Mouse (Mus musculus) Patski (cell line): Measurements from ENCODE around the gene Camk1d. TPM values are rescaled to one million over a fixed set of nuclear protein-coding genes. Genes with fewer than 3 reads are reported as not detected.
A peak's percentile ranks its signal among the peaks of the same experiment; 100 is the strongest.
"Not testable (repeated sequence)": the region's sequence is repeated elsewhere in the genome, so short reads cannot be mapped to it uniquely, and the experiment has no call there.

ENCODE experiments used
- ATAC-seq: fragments of 100-300 bp; one replicate; pipeline ENCODE4 v1.8.0; 2021
- CTCF ChIA-PET: fragments of 350-600 bp; sonication (Branson Sonifier 250); formaldehyde crosslinking; loops from one replicate; lab custom pipeline; 2022; ENCODE audit warnings: inconsistent platforms; lab: Charles Lee
- POLR2A ChIA-PET: fragments of 350-600 bp; sonication (Branson Sonifier 250); formaldehyde crosslinking; loops from one replicate; lab custom pipeline; 2022; ENCODE audit warnings: antibody characterized with exemption, inconsistent platforms; lab: Charles Lee
- DNase-seq: peaks from one replicate; pipeline ENCODE4 v3.0.0-alpha.2; 2011; ENCODE audit warnings: low read depth, low spot score
- H3K27me3 ChIP-seq: fragments of 371-371 bp; one replicate; pipeline ENCODE4 v1.5.1; 2021
- CTCF ChIP-seq: fragments of 100-300 bp; IDR thresholded peaks from one replicate; pipeline ENCODE4 v1.5.1; 2021
- in situ Hi-C: fragments of 300-500 bp; cut with MboI; formaldehyde crosslinking; loops from 3 replicates; pipeline ENCODE4 v1.11.1; 2018; ENCODE audit warnings: low pct_unique_long_range_greater_than_20kb, mixed read lengths
- polyA plus RNA-seq: library from polyadenylated mRNA; unstranded; gene quantifications from one replicate; pipeline ENCODE4 v1.2.3, GENCODE M21; 2021

Gene Camk1d
- polyA plus RNA-seq, 1 experiment from 2014 or later: 2.0 TPM

- ChIA-PET POLR2A (interaction anchor here (0.9 kb wide), 1 partner anchor 306 kb away, joined by 7 read pairs; no protein-coding TSS in a partner anchor), CTCF (interaction anchor here (0.6 to 6.0 kb wide), 8 partner anchors 10 to 315 kb away, joined by 3 to 49 read pairs (median 4); no protein-coding TSS in a partner anchor)
- no peak for DNase-seq
- no peak for TF ChIP-seq CTCF
- in situ Hi-C loops: loop anchor here (25.0 kb wide), 1 partner anchor 484 kb away; the partner anchor contains the start of gene Phyh
- no peaks in the 10 kb centered on the region for H3K27me3 ChIP-seq
- no peak for ATAC-seq
These were observed 318.4 kb downstream of the Camk1d start for GRCm38 (mm10) chr2:5395873-5396272.

- ATAC-seq: no peak
- no peaks in the 10 kb centered on the region for H3K27me3 ChIP-seq
- in situ Hi-C loops: loop anchor here (25.0 kb wide), 1 partner anchor 481 kb away; the partner anchor contains the start of gene Phyh
- no peak for DNase-seq
- POLR2A ChIA-PET: no interaction called here
- CTCF ChIA-PET: no interaction called here
- no peak for TF ChIP-seq CTCF
These were observed 321.4 kb downstream of the Camk1d start for GRCm38 (mm10) chr2:5392921-5393320.

- no peaks in the 10 kb centered on the region for H3K27me3 ChIP-seq
- in situ Hi-C loops: loop anchor here (25.0 kb wide), 1 partner anchor 480 kb away; the partner anchor contains the start of gene Phyh
- POLR2A ChIA-PET: no interaction called here
- no peak for DNase-seq
- no peak for ATAC-seq
- no peak for TF ChIP-seq CTCF
- CTCF ChIA-PET: no interaction called here
These were observed 321.8 kb downstream of the Camk1d start for GRCm38 (mm10) chr2:5392470-5392869.

GRCm38 (mm10) chr2:5388381-5388780 is 325.9 kb downstream of the Camk1d start:
- CTCF ChIA-PET: interaction anchor here (1.9 kb wide), 1 partner anchor 297 kb away, joined by 9 read pairs; no protein-coding TSS in a partner anchor
- POLR2A ChIA-PET: no interaction called here
- DNase-seq (no peak), ATAC-seq (no peak)
- TF ChIP-seq CTCF: no peak
- in situ Hi-C loops: loop anchor here (25.0 kb wide), 1 partner anchor 476 kb away; the partner anchor contains the start of gene Phyh
- no peaks in the 10 kb centered on the region for H3K27me3 ChIP-seq

GRCm38 (mm10) chr2:5381712-5382710 is 332.3 kb downstream of the Camk1d start:
- CTCF ChIA-PET: interaction anchor here (2.1 kb wide), 1 partner anchor 23 kb away, joined by 5 read pairs; no protein-coding TSS in a partner anchor
- POLR2A ChIA-PET: no interaction called here
- ATAC-seq: peak; percentile 69

GRCm38 (mm10) chr2:5380973-5381372 is 333.3 kb downstream of the Camk1d start:
- H3K27me3 ChIP-seq: no peaks in the 10 kb centered on the region
- ATAC-seq (no peak), DNase-seq (no peak)
- ChIA-PET CTCF (interaction anchor here (1.1 to 2.1 kb wide), 2 partner anchors 18 to 24 kb away, joined by 3 to 5 read pairs; no protein-coding TSS in a partner anchor), POLR2A (no interaction called here)
- in situ Hi-C loops: loop anchor here (25.0 kb wide), 1 partner anchor 469 kb away; the partner anchor contains the start of gene Phyh
- TF ChIP-seq CTCF: no peak

More at GRCm38 (mm10) chr2:5381712-5382710, 332.3 kb downstream of the Camk1d start:
- in situ Hi-C loops: loop anchor here (25.0 kb wide), 1 partner anchor 470 kb away; the partner anchor contains the start of gene Phyh
- TF ChIP-seq CTCF: no peak
- peak; percentile 88 for DNase-seq
- no peaks in the 10 kb centered on the region for H3K27me3 ChIP-seq

- H3K27me3 ChIP-seq, ATAC-seq, DNase-seq, POLR2A ChIA-PET: not testable (repeated sequence)
- CTCF ChIA-PET: interaction anchor here (1.1 kb wide), 1 partner anchor 10 kb away, joined by 5 read pairs; no protein-coding TSS in a partner anchor
- in situ Hi-C loops: loop anchor here (25.0 kb wide), 1 partner anchor 467 kb away; the partner anchor contains the start of gene Phyh
These were observed 335.4 kb downstream of the Camk1d start for GRCm38 (mm10) chr2:5378922-5379321.

DNA sequence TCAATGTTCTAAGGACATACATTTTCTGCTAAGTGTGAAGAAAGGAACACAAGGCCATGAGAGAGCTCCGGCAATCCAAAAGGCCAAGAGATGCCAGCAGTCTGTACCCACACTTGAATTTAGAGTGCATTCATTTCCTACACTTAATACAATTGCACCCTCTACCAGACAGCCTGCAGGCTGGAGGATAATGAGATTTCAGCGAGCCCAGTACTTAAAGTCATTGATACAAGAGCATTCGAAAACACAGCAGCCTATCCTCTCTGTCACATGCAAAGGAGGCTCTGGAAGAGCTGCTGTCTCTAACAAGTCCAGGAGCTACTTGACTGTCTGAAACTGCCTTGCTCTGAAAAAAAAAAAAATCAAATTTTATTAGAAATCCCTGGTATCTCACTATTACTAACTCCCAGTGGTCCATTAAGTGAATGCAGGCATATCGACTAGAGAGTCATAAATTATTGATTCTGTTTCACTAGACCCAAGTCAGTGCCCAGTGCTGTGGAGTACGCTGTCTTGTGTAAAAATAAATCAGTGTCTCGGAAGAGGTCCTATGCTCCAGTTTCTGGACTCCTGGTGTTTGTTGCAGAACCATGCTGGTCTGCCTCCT is 336.1 kb downstream of the Camk1d start:
- ChIA-PET CTCF (interaction anchor here (0.9 to 1.1 kb wide), 3 partner anchors 9 to 40 kb away, joined by 3 to 5 read pairs (median 4); no protein-coding TSS in a partner anchor), POLR2A (interaction anchor here (0.5 kb wide), 1 partner anchor 207 kb away, joined by 3 read pairs; no protein-coding TSS in a partner anchor)
- no peak for ATAC-seq
- in situ Hi-C loops: loop anchor here (25.0 kb wide), 1 partner anchor 466 kb away; the partner anchor contains the start of gene Phyh
- TF ChIP-seq CTCF: no peak
- no peak for DNase-seq
- H3K27me3 ChIP-seq: no peaks in the 10 kb centered on the region

GRCm38 (mm10) chr2:5372886-5373429 is 341.4 kb downstream of the Camk1d start:
- in situ Hi-C loops: no loop called here
- POLR2A ChIA-PET: interaction anchor here (0.7 kb wide), 1 partner anchor 130 kb away, joined by 4 read pairs; no protein-coding TSS in a partner anchor
- ATAC-seq: no peak

More at GRCm38 (mm10) chr2:5372886-5373429, 341.4 kb downstream of the Camk1d start:
- DNase-seq: no peak
- CTCF ChIA-PET: interaction anchor here (0.9 to 1.1 kb wide), 2 partner anchors 90 to 282 kb away, joined by 3 read pairs; no protein-coding TSS in a partner anchor
- H3K27me3 ChIP-seq: no peaks in the 10 kb centered on the region
- no peak for TF ChIP-seq CTCF
